Mouse (Mus musculus) lung, postnatal 4 days (tissue): ENCODE results near the gene Gnat1.
A peak's percentile ranks its signal among the peaks of the same experiment; 100 is the strongest.

Source experiments
- DNase-seq, 2 experiments: peaks; one replicate each; pipeline ENCODE4 v3.0.0; 2021

Gene Gnat1

GRCm38 (mm10) chr9:107625351-107626128 lies 54.0 kb downstream of the Gnat1 start:
- DNase-seq = no peak

GRCm38 (mm10) chr9:107624951-107625350 lies 54.6 kb downstream of the Gnat1 start:
- DNase-seq = no peak

DNA sequence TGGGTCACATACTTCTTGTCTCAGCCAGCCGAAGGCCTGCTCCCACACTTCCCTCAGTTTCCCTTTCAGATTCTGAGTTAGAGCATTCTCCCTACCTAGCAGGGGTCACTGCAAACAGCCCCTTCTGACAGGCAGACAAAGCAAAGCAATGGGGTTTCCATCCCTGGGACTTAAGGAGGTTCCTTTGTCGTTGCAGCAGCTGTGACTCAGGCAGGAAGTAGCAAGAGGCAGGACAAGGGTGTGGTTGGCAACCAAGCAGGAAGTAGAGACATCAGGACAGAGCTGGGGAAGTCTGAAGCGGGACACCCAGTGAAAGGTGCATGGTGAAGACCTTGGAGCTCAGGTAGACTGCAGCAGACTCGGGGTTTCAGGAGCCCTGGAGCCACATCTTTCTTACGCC lies 55.0 kb downstream of the Gnat1 start:
- peak; percentile 64 to 67 for DNase-seq
